Mouse (Mus musculus) hindbrain, embryonic 13.5 days (tissue): ENCODE data around the gene Rnf141. TPM values are rescaled to one million over a fixed set of nuclear protein-coding genes. Genes with fewer than 3 reads are reported as not detected.

Experiments used
- ATAC-seq: fragments of 200-750 bp; cut with Nextera tagmentation; 2 replicates; pipeline ENCODE4 v1.8.0; 2017; ENCODE audit warnings: moderate TSS enrichment; ENCODE audit not compliant: low FRiP score
- H3K27ac ChIP-seq: fragments of 300-500 bp; sonication (generic); 2 replicates; pipeline ENCODE4 v1.5.1; 2015; ENCODE audit warnings: inconsistent platforms, mild to moderate bottlenecking, moderate library complexity
- H3K27me3 ChIP-seq: fragments of 300-500 bp; sonication (generic); 2 replicates; pipeline ENCODE4 v1.6.1; 2015; ENCODE audit warnings: mild to moderate bottlenecking, inconsistent platforms
- H3K36me3 ChIP-seq: fragments of 300-500 bp; sonication (generic); 2 replicates; pipeline ENCODE4 v1.6.1; 2015; ENCODE audit warnings: mild to moderate bottlenecking, inconsistent platforms
- H3K4me1 ChIP-seq: fragments of 300-500 bp; sonication (generic); replicated peaks from 2 replicates; pipeline ENCODE4 v1.6.1; 2015; ENCODE audit warnings: inconsistent platforms
- H3K4me2 ChIP-seq: fragments of 300-500 bp; sonication (generic); 2 replicates; pipeline ENCODE4 v1.6.1; 2015; ENCODE audit warnings: inconsistent platforms, mild to moderate bottlenecking, moderate library complexity
- H3K4me3 ChIP-seq: fragments of 300-500 bp; sonication (generic); 2 replicates; pipeline ENCODE4 v1.5.1; 2015; ENCODE audit warnings: mild to moderate bottlenecking, inconsistent platforms
- H3K9ac ChIP-seq: fragments of 300-500 bp; sonication (generic); 2 replicates; pipeline ENCODE4 v1.6.1; 2015; ENCODE audit warnings: mild to moderate bottlenecking, inconsistent platforms
- H3K9me3 ChIP-seq: fragments of 300-500 bp; sonication (generic); 2 replicates; pipeline ENCODE4 v1.6.1; 2016; ENCODE audit warnings: inconsistent platforms
- WGBS: fragments of 180-500 bp; shearing (Covaris S2); methylation state at CpG from one replicate; pipeline ENCODE4 v1.1.7; 2015; 5-methylcytosine and 5-hydroxymethylcytosine counted together
- polyA plus RNA-seq: library from polyadenylated mRNA; unstranded; fragments of >200 nt; fragmentation: Nextera tagmentation; extraction: Ambion mirVana; gene quantifications from 2 replicates; pipeline ENCODE4 v1.2.1, GENCODE M21; 2015

Gene Rnf141
- polyA plus RNA-seq, 1 experiment from 2014 or later = 31.2 TPM

- Histone ChIP-seq H3K9me3 (no peaks in the 10 kb centered on the region), H3K4me3 (no peak overlapping the region), H3K27me3 (no peaks in the 10 kb centered on the region), H3K36me3 (peaks cover 3% of the 10 kb centered on the region; the same call in 1 of the 2 replicates), H3K4me2 (no peak overlapping the region), H3K9ac (peak overlapping the region; percentile 35; the same call in 1 of the 2 replicates), H3K27ac (no peak overlapping the region), H3K4me1 (peaks cover 15% of the 10 kb centered on the region; the same call in 1 of the 2 replicates)
- ATAC-seq = no peak
- WGBS = 47% methylated on average over 3 of the region's 3 CpGs
Measured at GRCm38 (mm10) chr7:110808962-110809361, 35.3 kb downstream of the Rnf141 start.

GRCm38 (mm10) chr7:110807460-110808030, 36.7 kb downstream of the Rnf141 start:
- Histone ChIP-seq H3K36me3 (peaks cover 3% of the 10 kb centered on the region; the same call in 1 of the 2 replicates), H3K4me3 (no peak overlapping the region), H3K4me1 (peaks cover 15% of the 10 kb centered on the region; the same call in 1 of the 2 replicates), H3K9ac (no peak overlapping the region), H3K27me3 (no peaks in the 10 kb centered on the region), H3K9me3 (no peaks in the 10 kb centered on the region), H3K27ac (no peak overlapping the region), H3K4me2 (no peak overlapping the region)
- no peak for ATAC-seq
- WGBS = 91% methylated on average over 13 of the region's 13 CpGs

- H3K9ac ChIP-seq = 0 out of 2 replicates have a peak overlapping the region, but pooled peaks have one; percentile 10
- H3K36me3 ChIP-seq = no peaks in the 10 kb centered on the region
- H3K27me3 ChIP-seq = no peaks in the 10 kb centered on the region
- H3K4me1 ChIP-seq = peaks cover 13% of the 10 kb centered on the region; the same call in 1 of the 2 replicates
- H3K9me3 ChIP-seq = no peaks in the 10 kb centered on the region
- H3K27ac ChIP-seq = no peak overlapping the region
- H3K4me2 ChIP-seq = no peak overlapping the region
- WGBS = 74% methylated on average over 3 of the region's 3 CpGs
- peak; percentile 49; the same call in 1 of the 2 replicates for ATAC-seq
- H3K4me3 ChIP-seq = no peak overlapping the region
Measured at GRCm38 (mm10) chr7:110804266-110804665, 40.0 kb downstream of the Rnf141 start.

- Histone ChIP-seq H3K9me3 (no peaks in the 10 kb centered on the region), H3K4me3 (no peak overlapping the region), H3K4me2 (no peak overlapping the region), H3K27me3 (no peaks in the 10 kb centered on the region), H3K4me1 (peaks cover 10% of the 10 kb centered on the region; the same call in 1 of the 2 replicates), H3K27ac (no peak overlapping the region), H3K36me3 (no peaks in the 10 kb centered on the region), H3K9ac (no peak overlapping the region)
- ATAC-seq = no peak
- 93% methylated on average over 10 of the region's 10 CpGs for WGBS
Measured at GRCm38 (mm10) chr7:110803131-110803530, 41.1 kb downstream of the Rnf141 start.

GRCm38 (mm10) chr7:110801028-110801427, 43.2 kb downstream of the Rnf141 start:
- Histone ChIP-seq H3K36me3 (no peaks in the 10 kb centered on the region), H3K4me1 (peaks cover 10% of the 10 kb centered on the region; the same call in 1 of the 2 replicates), H3K27me3 (no peaks in the 10 kb centered on the region), H3K9me3 (no peaks in the 10 kb centered on the region), H3K27ac (no peak overlapping the region), H3K4me2 (no peak overlapping the region), H3K4me3 (no peak overlapping the region), H3K9ac (no peak overlapping the region)
- no peak for ATAC-seq
- 1% methylated on average over 4 of the region's 4 CpGs for WGBS

- Histone ChIP-seq H3K27me3 (0 out of 2 replicates have a peak, but pooled peaks cover under 1% of the 10 kb centered on the region), H3K4me2 (no peak overlapping the region), H3K9ac (no peak overlapping the region), H3K27ac (no peak overlapping the region), H3K36me3 (no peaks in the 10 kb centered on the region), H3K4me3 (no peak overlapping the region), H3K9me3 (no peaks in the 10 kb centered on the region), H3K4me1 (0 out of 2 replicates have a peak, but pooled peaks cover 4% of the 10 kb centered on the region)
- no peak for ATAC-seq
- WGBS = 85% methylated on average over 11 of the region's 11 CpGs
Measured at GRCm38 (mm10) chr7:110797722-110798409, 46.4 kb downstream of the Rnf141 start.

GRCm38 (mm10) chr7:110796367-110797051, 47.7 kb downstream of the Rnf141 start:
- 0 out of 2 replicates have a peak, but pooled peaks cover 4% of the 10 kb centered on the region for H3K4me1 ChIP-seq
- no peak overlapping the region for H3K9ac ChIP-seq
- 0 out of 2 replicates have a peak, but pooled peaks cover 2% of the 10 kb centered on the region for H3K27me3 ChIP-seq
- ATAC-seq = no peak
- no peaks in the 10 kb centered on the region for H3K9me3 ChIP-seq
- H3K4me2 ChIP-seq = no peak overlapping the region
- H3K36me3 ChIP-seq = no peaks in the 10 kb centered on the region
- no peak overlapping the region for H3K27ac ChIP-seq
- WGBS = 72% methylated on average over 12 of the region's 12 CpGs
- H3K4me3 ChIP-seq = no peak overlapping the region

GRCm38 (mm10) chr7:110794722-110795121, 49.5 kb downstream of the Rnf141 start:
- ATAC-seq = no peak
- 76% methylated on average over 4 of the region's 4 CpGs for WGBS

GRCm38 (mm10) chr7:110792834-110793233, 51.4 kb downstream of the Rnf141 start:
- no peak overlapping the region for H3K4me2 ChIP-seq
- H3K4me3 ChIP-seq = no peak overlapping the region
- no peaks in the 10 kb centered on the region for H3K4me1 ChIP-seq
- ATAC-seq = no peak
- whole genome bisulfite sequencing = 92% methylated on average over 2 of the region's 2 CpGs
- H3K27ac ChIP-seq = no peak overlapping the region
- no peaks in the 10 kb centered on the region for H3K36me3 ChIP-seq
- H3K9me3 ChIP-seq = no peaks in the 10 kb centered on the region
- no peak overlapping the region for H3K9ac ChIP-seq
- 0 out of 2 replicates have a peak, but pooled peaks cover 2% of the 10 kb centered on the region for H3K27me3 ChIP-seq

More at GRCm38 (mm10) chr7:110794722-110795121, 49.5 kb downstream of the Rnf141 start:
- no peaks in the 10 kb centered on the region for H3K36me3 ChIP-seq
- no peak overlapping the region for H3K4me3 ChIP-seq
- no peak overlapping the region for H3K27ac ChIP-seq
- H3K9ac ChIP-seq = no peak overlapping the region
- no peaks in the 10 kb centered on the region for H3K4me1 ChIP-seq
- 0 out of 2 replicates have a peak, but pooled peaks cover 2% of the 10 kb centered on the region for H3K27me3 ChIP-seq
- H3K4me2 ChIP-seq = no peak overlapping the region
- H3K9me3 ChIP-seq = no peaks in the 10 kb centered on the region

GRCm38 (mm10) chr7:110792201-110792600, 52.1 kb downstream of the Rnf141 start:
- no peak overlapping the region for H3K9ac ChIP-seq
- no peaks in the 10 kb centered on the region for H3K9me3 ChIP-seq
- H3K27ac ChIP-seq = no peak overlapping the region
- WGBS = 89% methylated on average over 5 of the region's 5 CpGs
- H3K4me3 ChIP-seq = no peak overlapping the region
- no peaks in the 10 kb centered on the region for H3K36me3 ChIP-seq
- no peak overlapping the region for H3K4me2 ChIP-seq
- no peak for ATAC-seq
- H3K4me1 ChIP-seq = no peaks in the 10 kb centered on the region
- H3K27me3 ChIP-seq = 0 out of 2 replicates have a peak, but pooled peaks cover 2% of the 10 kb centered on the region

GRCm38 (mm10) chr7:110790878-110791277, 53.4 kb downstream of the Rnf141 start:
- H3K4me3 ChIP-seq = no peak overlapping the region
- H3K36me3 ChIP-seq = no peaks in the 10 kb centered on the region
- no peaks in the 10 kb centered on the region for H3K9me3 ChIP-seq
- ATAC-seq = no peak
- H3K27me3 ChIP-seq = 0 out of 2 replicates have a peak, but pooled peaks cover 2% of the 10 kb centered on the region
- H3K4me2 ChIP-seq = no peak overlapping the region
- H3K4me1 ChIP-seq = no peaks in the 10 kb centered on the region
- no peak overlapping the region for H3K27ac ChIP-seq
- WGBS = 92% methylated on average over 8 of the region's 8 CpGs
- no peak overlapping the region for H3K9ac ChIP-seq

GRCm38 (mm10) chr7:110787310-110787709, 56.9 kb downstream of the Rnf141 start:
- Histone ChIP-seq H3K27me3 (no peaks in the 10 kb centered on the region), H3K9me3 (no peaks in the 10 kb centered on the region), H3K36me3 (no peaks in the 10 kb centered on the region), H3K9ac (no peak overlapping the region), H3K4me3 (no peak overlapping the region), H3K27ac (no peak overlapping the region), H3K4me2 (no peak overlapping the region), H3K4me1 (peaks cover 4% of the 10 kb centered on the region; the same call in 1 of the 2 replicates)
- ATAC-seq = no peak
- WGBS = 76% methylated on average over 6 of the region's 6 CpGs
